Mouse (Mus musculus): ENCODE measurements around the gene Gtpbp3. TPM values are rescaled to one million over a fixed set of nuclear protein-coding genes. Genes with fewer than 3 reads are reported as not detected.

Gtpbp3 gene
- polyA plus RNA-seq, 1 experiment from 2014 or later = 19.2 TPM

DNA sequence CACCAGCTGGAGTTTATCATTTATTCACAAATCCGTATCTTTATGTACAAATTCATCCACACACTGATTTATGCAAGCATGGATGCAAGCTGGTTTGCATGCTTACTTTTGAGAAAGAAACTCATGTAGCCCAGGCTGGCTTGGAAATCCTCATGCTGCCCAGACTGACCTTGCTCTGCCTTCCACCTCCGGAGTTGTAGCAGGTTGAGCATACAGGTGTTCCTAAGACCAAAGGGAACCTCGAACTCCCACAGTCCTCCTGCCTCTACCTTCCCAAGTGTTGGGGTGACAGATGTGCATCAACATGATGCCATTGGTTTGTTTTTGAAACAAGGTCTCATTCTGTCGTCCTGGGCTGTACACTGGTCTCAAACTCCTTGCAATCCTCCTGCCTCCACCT, 25.7 kb upstream of the Gtpbp3 start:
- Histone ChIP-seq H3K9me3 (no peaks in the 10 kb centered on the region), H3K27me3 (no peaks in the 10 kb centered on the region), H3K36me3 (peaks cover 47% of the 10 kb centered on the region), H3K9ac (no peak overlapping the region), H3K4me3 (peak overlapping the region; percentile 84), H3K27ac (no peak overlapping the region), H3K4me2 (peak overlapping the region; percentile 88), H3K4me1 (peaks cover 43% of the 10 kb centered on the region)
- WGBS = 70% methylated on average over 4 of the region's 4 CpGs
- no peak for ATAC-seq (ENCODE audit: insufficient number of reproducible peaks, low FRiP score, low TSS enrichment, low read depth)

DNA sequence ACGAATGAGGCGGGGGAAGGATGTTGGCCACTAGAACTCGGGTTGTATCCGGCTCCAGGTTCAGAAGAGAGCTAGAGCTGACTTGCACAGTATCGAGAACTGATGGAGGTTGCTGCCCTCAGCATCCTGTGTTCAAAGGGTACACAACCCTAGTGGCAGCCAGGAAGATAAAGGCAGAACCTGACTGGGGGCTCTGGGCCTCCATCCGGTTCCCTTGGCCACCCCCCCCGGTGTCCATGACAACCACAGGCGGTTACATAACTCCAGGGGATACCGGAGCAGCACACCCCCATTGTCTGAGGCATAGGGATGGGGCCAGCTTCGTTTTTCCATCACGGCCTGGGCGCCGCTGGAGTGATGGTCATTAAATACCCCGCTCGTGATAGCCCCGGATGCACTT, 25.1 kb upstream of the Gtpbp3 start:
- Histone ChIP-seq H3K9ac (peak overlapping the region; percentile 82), H3K27me3 (no peaks in the 10 kb centered on the region), H3K27ac (0 out of 2 replicates have a peak overlapping the region, but pooled peaks have one; percentile 58), H3K36me3 (peaks cover 41% of the 10 kb centered on the region), H3K4me1 (peaks cover 42% of the 10 kb centered on the region), H3K4me3 (peak overlapping the region; percentile 84), H3K9me3 (no peaks in the 10 kb centered on the region), H3K4me2 (peak overlapping the region; percentile 88)
- whole genome bisulfite sequencing = 5% methylated on average over 16 of the region's 16 CpGs
- no peak for ATAC-seq (ENCODE audit: insufficient number of reproducible peaks, low FRiP score, low TSS enrichment, low read depth)

DNA sequence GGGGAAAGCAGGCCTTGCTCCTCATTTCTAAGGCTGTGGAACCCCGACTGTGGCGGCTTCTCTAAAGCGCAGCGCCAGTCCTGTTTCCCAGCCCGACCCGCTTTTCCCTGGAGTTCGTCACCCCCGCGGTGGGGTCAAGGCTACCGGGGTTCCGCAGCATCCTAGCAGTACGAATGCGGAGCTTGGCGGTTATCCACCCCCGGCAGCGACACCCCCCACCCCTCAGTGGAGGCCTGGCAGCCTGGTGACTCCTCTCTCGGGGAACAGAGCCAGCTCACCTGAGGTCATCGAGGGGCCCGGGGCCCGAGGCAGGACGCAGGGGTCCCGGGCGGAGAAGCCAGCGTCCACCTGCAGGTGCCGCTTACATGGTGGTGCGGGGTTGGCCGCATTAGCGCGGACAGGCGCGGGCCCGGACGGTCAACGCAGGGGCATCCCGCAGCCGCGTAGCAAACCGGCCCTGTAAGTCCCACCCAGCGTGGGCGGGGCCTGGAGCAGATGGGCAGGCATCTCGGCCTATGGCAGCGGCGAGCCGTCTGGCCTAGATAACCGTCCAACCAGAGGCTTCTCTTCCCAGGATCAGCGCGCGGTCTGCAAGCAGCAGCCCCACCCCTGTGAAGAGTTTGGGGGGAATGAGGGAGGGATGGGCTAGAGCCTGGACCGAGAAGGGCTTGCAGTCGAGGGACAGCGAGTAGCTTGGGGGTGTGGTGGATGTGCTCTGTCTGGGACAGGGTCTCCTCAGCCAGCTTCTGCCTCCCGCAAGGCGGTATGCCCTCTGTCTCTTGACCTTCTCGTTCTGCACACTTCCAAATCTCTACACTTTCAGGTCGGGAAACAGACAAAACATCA, 24.5 kb upstream of the Gtpbp3 start, which contains the start of gene Abhd8:
Gene Abhd8, minus strand, starts transcription at position 468 of the 846 bp plus-strand sequence.
- Histone ChIP-seq H3K4me2 (peak within 1 kb of the TSS; percentile 88), H3K4me1 (peaks cover 38% of the 10 kb centered on the region), H3K9ac (peak within 1 kb of the TSS; percentile 82), H3K27me3 (no peaks in the 10 kb centered on the region), H3K27ac (peak within 1 kb of the TSS; percentile 89), H3K4me3 (peak within 1 kb of the TSS; percentile 84), H3K36me3 (peaks cover 35% of the 10 kb centered on the region), H3K9me3 (no peaks in the 10 kb centered on the region)
- 0% methylated on average over 55 of the region's 55 CpGs for WGBS
- ATAC-seq (ENCODE audit: insufficient number of reproducible peaks, low FRiP score, low TSS enrichment, low read depth) = peak; percentile 82

DNA sequence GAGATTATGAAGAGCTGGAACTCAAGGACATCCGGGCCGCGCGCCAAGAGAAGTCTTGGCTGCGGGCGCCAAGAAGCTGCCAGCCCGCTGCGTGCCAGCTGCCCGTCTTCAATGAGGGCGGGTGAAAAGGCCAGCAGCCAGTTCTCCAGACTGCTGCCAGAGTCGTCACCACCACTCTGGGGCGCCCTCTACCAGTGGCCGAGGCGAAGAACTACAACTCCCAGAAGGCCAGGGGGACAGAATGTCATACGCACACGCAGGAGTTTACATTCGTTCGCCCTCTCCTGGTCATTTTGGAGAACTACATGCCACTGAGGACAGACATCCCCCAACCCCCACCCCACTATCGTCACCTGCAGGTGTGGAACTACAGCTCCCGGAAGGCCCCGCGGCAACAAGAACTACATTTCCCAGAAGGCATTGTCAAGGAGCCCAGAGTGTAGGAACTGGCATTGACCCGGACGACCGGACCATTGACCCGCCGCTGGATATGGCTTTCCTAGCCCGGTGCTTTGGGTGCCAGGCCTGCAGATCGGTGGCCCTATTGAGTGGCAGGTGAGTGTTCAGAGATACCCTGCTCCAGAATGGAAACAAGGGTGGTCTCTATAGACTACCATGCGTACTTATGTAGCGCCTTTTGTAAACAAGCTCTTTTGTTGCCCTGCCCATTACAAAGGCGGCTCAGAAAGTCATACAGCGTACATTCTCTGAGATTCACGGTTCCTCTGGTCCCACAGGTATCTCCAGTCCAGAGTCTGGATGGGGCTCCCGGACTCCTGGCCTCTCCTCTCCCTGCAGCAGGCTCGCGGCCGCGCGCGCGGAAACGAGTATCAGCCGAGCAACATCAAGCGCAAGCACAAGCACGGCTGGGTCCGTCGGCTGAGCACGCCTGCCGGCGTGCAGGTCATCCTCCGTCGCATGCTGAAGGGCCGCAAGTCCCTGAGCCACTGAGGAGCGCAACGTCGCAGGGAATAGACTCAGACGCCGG, 23.1 kb upstream of the Gtpbp3 start, which contains the start of gene Mrpl34:
Gene Mrpl34, plus strand, starts transcription at position 447 of the 988 bp plus-strand sequence.
- Histone ChIP-seq H3K9me3 (no peaks in the 10 kb centered on the region), H3K4me2 (peak within 1 kb of the TSS; percentile 88), H3K27ac (peak within 1 kb of the TSS; percentile 89), H3K36me3 (peaks cover 22% of the 10 kb centered on the region), H3K27me3 (no peaks in the 10 kb centered on the region), H3K4me1 (peaks cover 40% of the 10 kb centered on the region), H3K4me3 (peak within 1 kb of the TSS; percentile 84), H3K9ac (peak within 1 kb of the TSS; percentile 42)
- ATAC-seq (ENCODE audit: insufficient number of reproducible peaks, low FRiP score, low TSS enrichment, low read depth) = peak; percentile 79
- WGBS = under 1% methylated on average over 59 of the region's 59 CpGs

DNA sequence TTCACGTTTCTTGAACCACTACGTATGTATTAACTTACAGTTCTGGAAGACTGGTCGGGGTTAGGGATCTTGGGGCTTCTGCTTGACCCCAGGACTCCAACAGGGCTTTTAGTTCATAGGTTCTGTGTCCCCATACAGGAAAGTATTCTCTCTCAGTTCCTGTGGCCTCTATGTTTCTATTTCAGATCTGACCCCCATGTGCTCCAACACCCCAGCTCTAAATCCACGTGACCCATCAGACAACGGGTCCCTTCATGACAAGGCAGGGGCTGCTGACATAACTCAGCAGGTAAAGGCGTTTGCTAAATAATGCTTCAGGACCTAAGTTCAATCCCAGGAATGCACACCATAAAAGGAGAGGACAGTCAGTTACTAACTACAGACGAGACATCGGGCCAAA, 22.2 kb upstream of the Gtpbp3 start:
- Histone ChIP-seq H3K4me1 (peaks cover 49% of the 10 kb centered on the region), H3K9me3 (no peaks in the 10 kb centered on the region), H3K4me3 (peak overlapping the region; percentile 84), H3K9ac (no peak overlapping the region; the same call in 1 of the 2 replicates), H3K4me2 (peak overlapping the region; percentile 88; the same call in 1 of the 2 replicates), H3K36me3 (peaks cover 16% of the 10 kb centered on the region), H3K27me3 (no peaks in the 10 kb centered on the region), H3K27ac (no peak overlapping the region)
- ATAC-seq (ENCODE audit: insufficient number of reproducible peaks, low FRiP score, low TSS enrichment, low read depth) = no peak
- 83% methylated on average over 8 of the region's 8 CpGs for WGBS

DNA sequence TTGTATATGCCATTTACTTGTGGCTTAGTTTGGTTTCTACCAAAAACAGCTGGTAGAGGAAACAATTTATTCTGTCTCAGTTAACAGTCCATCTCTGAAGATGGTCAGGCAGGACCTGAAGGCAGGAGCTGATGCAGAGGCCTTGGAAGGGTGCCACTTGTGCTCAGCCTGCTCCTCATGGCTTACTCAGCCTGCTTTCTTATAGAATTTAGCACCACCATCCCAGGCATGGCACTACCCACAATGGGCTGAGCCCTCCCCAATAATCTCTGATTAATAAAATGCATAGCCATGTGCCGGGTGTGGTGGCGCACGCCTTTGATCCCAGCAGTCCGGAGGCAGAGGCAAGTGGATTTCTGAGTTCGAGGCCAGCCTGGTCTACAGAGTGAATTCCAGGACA, 21.7 kb upstream of the Gtpbp3 start:
- no peaks in the 10 kb centered on the region for H3K9me3 ChIP-seq
- WGBS = 96% methylated on average over 5 of the region's 5 CpGs
- H3K4me2 ChIP-seq = no peak overlapping the region
- no peaks in the 10 kb centered on the region for H3K27me3 ChIP-seq
- peaks cover 15% of the 10 kb centered on the region for H3K36me3 ChIP-seq
- peaks cover 50% of the 10 kb centered on the region for H3K4me1 ChIP-seq
- H3K27ac ChIP-seq = no peak overlapping the region
- ATAC-seq (ENCODE audit: insufficient number of reproducible peaks, low FRiP score, low TSS enrichment, low read depth) = no peak
- no peak overlapping the region for H3K9ac ChIP-seq
- peak overlapping the region; percentile 84; the same call in 1 of the 2 replicates for H3K4me3 ChIP-seq

DNA sequence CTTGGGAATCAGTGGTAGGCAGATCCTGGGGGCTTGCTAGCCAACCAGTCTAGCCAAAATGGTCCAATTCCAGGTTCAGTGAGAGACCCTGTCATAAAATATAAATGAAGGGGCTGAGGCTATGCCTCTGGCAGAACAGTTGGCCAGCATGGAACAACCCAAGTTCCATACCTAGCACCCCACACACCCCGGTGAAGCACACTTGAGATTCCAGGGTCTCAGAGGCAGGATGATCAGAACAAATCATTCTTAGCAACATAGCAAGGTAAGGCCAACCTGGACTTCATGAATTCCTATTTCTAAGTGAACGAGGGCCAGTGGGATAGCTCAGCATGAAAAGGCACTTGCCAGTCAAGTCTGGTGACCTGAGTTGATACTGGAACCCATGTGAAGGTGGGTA, 20.7 kb upstream of the Gtpbp3 start:
- Histone ChIP-seq H3K4me2 (no peak overlapping the region), H3K9me3 (no peaks in the 10 kb centered on the region), H3K36me3 (peaks cover 19% of the 10 kb centered on the region), H3K4me1 (peaks cover 42% of the 10 kb centered on the region), H3K4me3 (no peak overlapping the region), H3K27me3 (no peaks in the 10 kb centered on the region), H3K27ac (no peak overlapping the region), H3K9ac (no peak overlapping the region)
- WGBS = 93% methylated on average over 2 of the region's 2 CpGs
- ATAC-seq (ENCODE audit: insufficient number of reproducible peaks, low FRiP score, low TSS enrichment, low read depth) = no peak

DNA sequence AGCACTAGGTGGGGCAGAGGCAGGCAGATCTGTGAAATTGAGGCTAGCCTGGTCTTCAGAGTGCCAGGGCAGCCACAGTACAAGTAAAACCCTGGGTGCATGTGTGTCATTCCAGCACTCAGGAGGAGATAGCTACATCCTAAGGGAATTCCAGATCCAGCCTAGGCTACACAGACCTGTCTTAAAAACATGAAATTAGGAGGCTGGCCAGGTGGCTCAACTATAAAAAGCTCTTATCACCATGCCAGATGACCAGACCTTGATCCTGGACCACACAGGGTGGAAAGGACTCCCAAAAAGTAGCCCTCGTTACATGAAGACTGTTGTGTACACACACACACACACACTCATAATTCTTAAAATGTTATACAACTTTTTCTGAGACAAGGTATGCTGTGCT, 19.9 kb upstream of the Gtpbp3 start:
- Histone ChIP-seq H3K4me1 (peaks cover 35% of the 10 kb centered on the region), H3K27me3 (no peaks in the 10 kb centered on the region), H3K27ac (no peak overlapping the region), H3K4me3 (no peak overlapping the region), H3K4me2 (no peak overlapping the region), H3K9ac (no peak overlapping the region), H3K9me3 (no peaks in the 10 kb centered on the region), H3K36me3 (peaks cover 27% of the 10 kb centered on the region)
- WGBS = 81% methylated on average over 1 of the region's 1 CpGs
- no peak for ATAC-seq (ENCODE audit: insufficient number of reproducible peaks, low FRiP score, low TSS enrichment, low read depth)

DNA sequence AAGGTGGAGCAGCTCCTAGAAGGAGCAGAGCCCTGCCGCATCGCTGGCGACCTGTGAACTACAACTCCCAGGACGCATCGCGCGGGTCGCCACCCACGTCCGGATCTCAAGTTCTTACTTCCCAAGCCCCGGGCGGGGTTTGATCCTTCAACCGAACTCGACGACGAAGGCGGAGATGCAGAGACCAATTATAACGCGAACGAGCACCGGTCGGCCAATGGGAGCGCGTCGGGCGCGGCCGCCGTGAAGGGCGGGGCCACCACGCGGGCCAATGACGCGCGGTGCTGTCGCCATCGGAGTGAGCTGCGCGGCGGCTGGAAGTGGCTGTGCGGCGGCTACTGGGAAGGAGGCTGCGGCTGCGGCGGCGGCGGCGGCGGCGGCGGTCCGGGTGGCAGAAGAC, 19.0 kb upstream of the Gtpbp3 start, which contains the start of gene Dda1:
Gene Dda1, plus strand, starts transcription at position 284 of the 400 bp plus-strand sequence.
- Histone ChIP-seq H3K4me1 (peaks cover 31% of the 10 kb centered on the region), H3K27ac (peak within 1 kb of the TSS; percentile 75), H3K27me3 (no peaks in the 10 kb centered on the region), H3K9me3 (no peaks in the 10 kb centered on the region), H3K36me3 (peaks cover 36% of the 10 kb centered on the region), H3K4me2 (peak within 1 kb of the TSS; percentile 66), H3K9ac (peak within 1 kb of the TSS; percentile 44), H3K4me3 (peak within 1 kb of the TSS; percentile 70)
- ATAC-seq (ENCODE audit: insufficient number of reproducible peaks, low FRiP score, low TSS enrichment, low read depth) = peak; percentile 86
- WGBS = under 1% methylated on average over 52 of the region's 52 CpGs

DNA sequence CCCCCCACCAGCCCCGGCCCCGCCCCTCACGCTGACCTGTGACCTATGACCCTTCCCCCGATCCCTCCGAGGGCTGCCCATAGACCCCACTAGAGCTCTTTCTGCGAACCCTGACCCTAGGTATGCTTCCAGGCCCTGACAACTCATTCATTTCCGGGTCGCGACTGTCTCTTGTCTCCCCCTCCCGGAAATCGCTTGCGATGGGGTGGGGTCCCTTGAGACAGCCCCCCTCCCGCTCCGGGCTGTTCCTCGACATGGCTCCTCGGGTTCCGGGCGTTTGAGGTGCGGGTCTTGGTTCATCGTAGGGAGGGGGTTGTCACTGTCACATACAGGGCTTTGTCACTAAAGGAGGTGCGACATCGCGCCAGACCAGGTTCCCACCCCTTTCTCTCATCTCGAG, 18.5 kb upstream of the Gtpbp3 start:
- Histone ChIP-seq H3K9ac (peak overlapping the region; percentile 44), H3K9me3 (no peaks in the 10 kb centered on the region), H3K36me3 (peaks cover 40% of the 10 kb centered on the region), H3K4me3 (peak overlapping the region; percentile 70), H3K4me2 (peak overlapping the region; percentile 66), H3K27me3 (no peaks in the 10 kb centered on the region), H3K4me1 (peaks cover 26% of the 10 kb centered on the region), H3K27ac (peak overlapping the region; percentile 75)
- under 1% methylated on average over 21 of the region's 24 CpGs for WGBS
- ATAC-seq (ENCODE audit: insufficient number of reproducible peaks, low FRiP score, low TSS enrichment, low read depth) = no peak

DNA sequence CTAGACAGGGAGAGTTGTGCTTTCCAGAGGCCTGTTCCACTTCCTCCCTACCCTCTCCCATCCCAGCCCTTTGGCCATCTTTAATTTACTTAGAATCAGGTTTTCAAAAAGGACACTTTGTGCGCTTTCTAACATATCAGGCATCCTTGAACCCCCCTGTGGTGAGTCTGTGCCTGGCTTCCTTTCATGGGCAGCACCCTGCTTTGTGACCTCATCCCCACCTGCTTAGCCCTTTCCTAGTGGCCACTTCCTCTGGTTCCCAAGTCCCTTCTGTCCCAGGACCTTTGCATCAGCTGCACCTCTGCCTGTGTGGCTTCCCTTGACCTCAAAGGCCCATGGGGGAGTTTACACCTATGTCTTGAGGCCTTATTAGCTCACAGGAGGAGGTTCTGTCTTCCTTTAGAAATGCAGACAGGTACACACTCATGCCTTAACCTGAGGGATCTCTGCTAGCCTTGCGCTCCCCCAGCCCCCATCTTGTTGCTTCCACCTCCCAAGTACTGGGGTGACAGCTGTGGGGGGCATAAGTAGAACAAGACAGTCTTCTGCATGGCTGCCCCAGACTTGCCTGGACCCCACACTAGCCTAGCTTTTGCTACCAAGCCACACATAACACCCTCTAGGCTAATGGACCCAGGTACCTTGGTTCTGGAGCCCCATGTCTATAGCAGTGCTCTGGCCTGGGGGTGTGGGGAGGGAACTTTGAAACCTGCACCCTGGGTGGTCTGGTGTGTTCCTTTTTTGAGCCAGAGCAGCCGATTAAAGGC, 17.6 kb upstream of the Gtpbp3 start:
- no peaks in the 10 kb centered on the region for H3K9me3 ChIP-seq
- peaks cover 22% of the 10 kb centered on the region for H3K4me1 ChIP-seq
- H3K4me3 ChIP-seq = peak overlapping the region; percentile 70
- H3K4me2 ChIP-seq = peak overlapping the region; percentile 66
- peaks cover 50% of the 10 kb centered on the region for H3K36me3 ChIP-seq
- H3K9ac ChIP-seq = peak overlapping the region; percentile 44
- WGBS = 83% methylated on average over 3 of the region's 3 CpGs
- ATAC-seq (ENCODE audit: insufficient number of reproducible peaks, low FRiP score, low TSS enrichment, low read depth) = no peak
- H3K27me3 ChIP-seq = no peaks in the 10 kb centered on the region
- 0 out of 2 replicates have a peak overlapping the region, but pooled peaks have one; percentile 9 for H3K27ac ChIP-seq
